Mouse (Mus musculus): ENCODE measurements around the gene Vwa3b. TPM values are rescaled to one million over a fixed set of nuclear protein-coding genes. Genes with fewer than 3 reads are reported as not detected.

Vwa3b gene
- total RNA-seq, 1 experiment, result 17.5 TPM

GRCm38 (mm10) chr1:37231295-37231701 lies 204.9 kb downstream of the Vwa3b start:
- Histone ChIP-seq H3K9ac (ENCODE audit: insufficient read depth, low read depth, low read length, poor library complexity, severe bottlenecking) (no peak overlapping the region), H3K27ac (ENCODE audit: insufficient read depth, low read depth, low read length, poor library complexity, severe bottlenecking) (no peak overlapping the region), H3K4me1 (ENCODE audit: control insufficient read depth in 2 of 2, insufficient read depth in 2 of 2, low read length in 2 of 2, poor library complexity in 1 of 2) (no peaks in the 10 kb centered on the region), H3K9me3 (ENCODE audit: control insufficient read depth, insufficient read depth, low read depth, low read length) (no peaks in the 10 kb centered on the region), H3K36me3 (ENCODE audit: control insufficient read depth, insufficient read depth, low read length, poor library complexity, severe bottlenecking) (no peaks in the 10 kb centered on the region), H3K4me3 (ENCODE audit: insufficient read depth in 1 of 2, low read depth in 1 of 2, low read length in 2 of 2, poor library complexity in 1 of 2, severe bottlenecking in 1 of 2) (no peak overlapping the region)
- TF ChIP-seq ZC3H11A (IDR thresholded peaks at IDR 0.05; ENCODE audit: borderline replicate concordance, low read depth, low read length) (no peak), CHD2 (IDR thresholded peaks at IDR 0.05; ENCODE audit: low read depth, low read length) (no peak), ZNF384 (IDR thresholded peaks at IDR 0.05; ENCODE audit: low read depth, low read length) (no peak), HCFC1 (IDR thresholded peaks at IDR 0.05; ENCODE audit: borderline replicate concordance, insufficient read depth, low read length) (no peak), MAFK (IDR thresholded peaks at IDR 0.05; ENCODE audit: insufficient read depth, low read depth, low read length) (no peak)
- no peak for DNase-seq (ENCODE audit: low read depth, low spot score)
- in situ Hi-C loops (cut with MboI; ENCODE audit: low sequenced_read_pairs in 2 of 2, unreplicated experiment in 2 of 2), result loop anchor here in 1 of 2 experiments (25.0 kb wide), 1 partner anchor 444 kb away; no protein-coding TSS in a partner anchor

Other genes starting within 250 kb of the Vwa3b start
- gene Tmem131, start 82.9 kb upstream of the Vwa3b start, total RNA-seq (2012; rRNA removed), result 73.1 and 98.4 TPM in 2 replicates
- 4.5 and 10.9 TPM in 2 replicates for gene Cnga3, start 187.8 kb downstream of the Vwa3b start, total RNA-seq (2012; rRNA removed)

All from ES-E14 (cell line).